Mouse (Mus musculus) embryo, embryonic 10.5 days (tissue): ENCODE measurements around the gene Col5a2.
"Not testable (repeated sequence)": the region's sequence is repeated elsewhere in the genome, so short reads cannot be mapped to it uniquely, and the experiment has no call there.

Experiments
- DNase-seq: peaks from one replicate; pipeline ENCODE4 v3.0.0-alpha.2; 2015; ENCODE audit warnings: low spot score

Col5a2 gene

GRCm38 (mm10) chr1:45429145-45429544, 73.9 kb downstream of the Col5a2 start:
- DNase-seq = not testable (repeated sequence)

- DNase-seq = no peak
Observed at GRCm38 (mm10) chr1:45423915-45424314, 79.2 kb downstream of the Col5a2 start.

GRCm38 (mm10) chr1:45420554-45420953, 82.5 kb downstream of the Col5a2 start:
- DNase-seq = no peak

GRCm38 (mm10) chr1:45419858-45420257, 83.2 kb downstream of the Col5a2 start:
- DNase-seq = no peak

GRCm38 (mm10) chr1:45381866-45382265, 121.2 kb downstream of the Col5a2 start:
- no peak for DNase-seq

- peak; percentile 29 for DNase-seq
Observed at GRCm38 (mm10) chr1:45379992-45380690, 122.9 kb downstream of the Col5a2 start.

GRCm38 (mm10) chr1:45365427-45365826, 137.7 kb downstream of the Col5a2 start:
- no peak for DNase-seq

GRCm38 (mm10) chr1:45363274-45363673, 139.8 kb downstream of the Col5a2 start:
- DNase-seq = no peak

- no peak for DNase-seq
Observed at GRCm38 (mm10) chr1:45359673-45360072, 143.4 kb downstream of the Col5a2 start.

GRCm38 (mm10) chr1:45359147-45359546, 143.9 kb downstream of the Col5a2 start:
- no peak for DNase-seq

GRCm38 (mm10) chr1:45358020-45358419, 145.1 kb downstream of the Col5a2 start:
- no peak for DNase-seq

- DNase-seq = peak; percentile 17
Observed at GRCm38 (mm10) chr1:45355944-45356343, 147.1 kb downstream of the Col5a2 start.

- DNase-seq = no peak
Observed at GRCm38 (mm10) chr1:45329149-45329548, 173.9 kb downstream of the Col5a2 start.
